Mouse (Mus musculus) neural tube, embryonic 11.5 days (tissue): ENCODE measurements around the gene Tmx2. TPM values are rescaled to one million over a fixed set of nuclear protein-coding genes. Genes with fewer than 3 reads are reported as not detected.

Experiments
- ATAC-seq: fragments of 200-750 bp; cut with Nextera tagmentation; 2 replicates; pipeline ENCODE4 v1.8.0; 2017; ENCODE audit warnings: moderate number of reproducible peaks, mild to moderate bottlenecking, moderate TSS enrichment, moderate library complexity; ENCODE audit not compliant: insufficient read depth, low FRiP score, low TSS enrichment
- DNase-seq: peaks from one replicate; pipeline ENCODE4 v3.0.0-alpha.2; 2015; ENCODE audit warnings: low spot score
- H3K27ac ChIP-seq: fragments of 300-500 bp; sonication (generic); 2 replicates; pipeline ENCODE4 v1.5.1; 2014; ENCODE audit warnings: low read depth, mild to moderate bottlenecking, low read length
- H3K27me3 ChIP-seq: fragments of 300-500 bp; sonication (generic); 2 replicates; pipeline ENCODE4 v1.6.1; 2014; ENCODE audit warnings: mild to moderate bottlenecking, low read length, mixed read lengths; ENCODE audit not compliant: control insufficient read depth, insufficient read depth
- H3K36me3 ChIP-seq: fragments of 300-500 bp; sonication (generic); 2 replicates; pipeline ENCODE4 v1.6.1; 2014; ENCODE audit warnings: mild to moderate bottlenecking, low read length, moderate library complexity, mixed read lengths; ENCODE audit not compliant: control insufficient read depth, insufficient read depth
- H3K4me1 ChIP-seq: fragments of 300-500 bp; sonication (generic); 2 replicates; pipeline ENCODE4 v1.6.1; 2014; ENCODE audit warnings: low read length, mixed read lengths; ENCODE audit not compliant: control insufficient read depth, insufficient read depth
- H3K4me2 ChIP-seq: fragments of 300-500 bp; sonication (generic); 2 replicates; pipeline ENCODE4 v1.6.1; 2014; ENCODE audit warnings: low read depth, mild to moderate bottlenecking, moderate library complexity
- H3K4me3 ChIP-seq: fragments of 300-500 bp; sonication (generic); 2 replicates; pipeline ENCODE4 v1.5.1; 2014; ENCODE audit warnings: low read depth, low read length
- H3K9ac ChIP-seq: fragments of 300-500 bp; sonication (generic); 2 replicates; pipeline ENCODE4 v1.6.1; 2014; ENCODE audit warnings: mild to moderate bottlenecking, low read length
- H3K9me3 ChIP-seq: fragments of 300-500 bp; sonication (generic); 2 replicates; pipeline ENCODE4 v1.6.1; 2016; ENCODE audit warnings: low read length; ENCODE audit not compliant: control insufficient read depth
- WGBS: fragments of 180-500 bp; shearing (Covaris S2); extraction: QIAGEN DNeasy Blood & Tissue Kit; methylation state at CpG from one replicate; pipeline ENCODE4 v1.1.7; 2014; 5-methylcytosine and 5-hydroxymethylcytosine counted together
- polyA plus RNA-seq: library from polyadenylated mRNA; unstranded; fragments of >200 nt; fragmentation: Nextera tagmentation; extraction: Ambion mirVana; gene quantifications from 2 replicates; pipeline ENCODE4 v1.2.1, GENCODE M21; 2014

The Tmx2 gene
- polyA plus RNA-seq, 1 experiment from 2014 or later = 189 TPM

DNA sequence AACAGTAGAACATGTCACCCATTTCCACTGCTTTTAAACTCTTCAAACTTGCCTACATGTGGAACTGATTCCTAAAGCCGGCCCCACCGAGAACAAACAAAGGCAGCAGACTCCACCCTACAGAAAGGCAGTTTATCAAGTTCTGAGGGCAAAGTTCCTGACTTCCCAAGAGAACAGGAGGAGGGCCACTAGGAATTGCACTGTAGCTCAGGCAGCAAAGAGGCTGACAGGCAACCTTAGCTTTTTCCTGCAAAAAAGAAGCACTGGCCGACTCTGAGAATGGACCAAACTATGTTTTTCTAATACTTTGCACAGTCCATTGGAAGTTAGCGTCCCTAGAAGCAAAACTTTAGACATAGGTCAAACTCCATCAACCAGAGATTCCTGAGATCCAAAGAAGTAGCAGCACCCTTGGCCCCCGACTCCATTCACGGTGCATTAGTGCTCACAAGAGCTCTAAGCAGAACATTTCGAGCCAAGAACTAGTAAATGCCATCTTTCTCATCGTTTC lies 42.7 kb downstream of the Tmx2 start:
- Histone ChIP-seq H3K9me3 (no peaks in the 10 kb centered on the region), H3K4me3 (no peak overlapping the region), H3K27me3 (no peaks in the 10 kb centered on the region), H3K36me3 (no peaks in the 10 kb centered on the region), H3K4me1 (peaks cover 30% of the 10 kb centered on the region), H3K27ac (peak overlapping the region; percentile 87), H3K4me2 (peak overlapping the region; percentile 26), H3K9ac (peak overlapping the region; percentile 26; the same call in 1 of the 2 replicates)
- WGBS = 12% methylated on average over 8 of the region's 8 CpGs
- ATAC-seq (no peak), DNase-seq (peak; percentile 18)

DNA sequence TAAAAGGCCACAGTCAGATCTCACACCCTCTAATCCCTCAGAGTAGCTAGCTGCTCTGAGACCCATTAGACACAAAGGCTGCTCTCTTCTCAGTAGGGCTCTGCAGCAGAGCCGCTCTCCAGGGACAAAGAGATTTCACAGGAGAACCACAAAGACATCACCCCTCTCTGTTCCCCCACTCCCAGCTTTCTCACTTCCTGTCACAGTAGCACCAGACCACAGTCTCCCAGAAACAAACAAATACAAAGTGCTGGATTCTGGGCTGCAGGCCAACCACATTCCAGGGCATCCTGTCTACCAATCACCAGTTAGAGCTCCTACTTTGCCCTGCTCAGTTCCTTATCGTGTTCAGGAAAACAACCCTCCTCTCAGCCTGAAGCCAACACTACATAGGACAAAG lies 43.3 kb downstream of the Tmx2 start:
- peak; percentile 74 for DNase-seq
- H3K9me3 ChIP-seq = no peaks in the 10 kb centered on the region
- H3K4me2 ChIP-seq = 0 out of 2 replicates have a peak overlapping the region, but pooled peaks have one; percentile 3
- WGBS = 5% methylated on average over 2 of the region's 2 CpGs
- H3K4me1 ChIP-seq = peaks cover 30% of the 10 kb centered on the region
- ATAC-seq = peak; percentile 85
- H3K9ac ChIP-seq = peak overlapping the region; percentile 9; the same call in 1 of the 2 replicates
- H3K27ac ChIP-seq = peak overlapping the region; percentile 87
- H3K27me3 ChIP-seq = no peaks in the 10 kb centered on the region
- H3K4me3 ChIP-seq = no peak overlapping the region
- H3K36me3 ChIP-seq = no peaks in the 10 kb centered on the region

DNA sequence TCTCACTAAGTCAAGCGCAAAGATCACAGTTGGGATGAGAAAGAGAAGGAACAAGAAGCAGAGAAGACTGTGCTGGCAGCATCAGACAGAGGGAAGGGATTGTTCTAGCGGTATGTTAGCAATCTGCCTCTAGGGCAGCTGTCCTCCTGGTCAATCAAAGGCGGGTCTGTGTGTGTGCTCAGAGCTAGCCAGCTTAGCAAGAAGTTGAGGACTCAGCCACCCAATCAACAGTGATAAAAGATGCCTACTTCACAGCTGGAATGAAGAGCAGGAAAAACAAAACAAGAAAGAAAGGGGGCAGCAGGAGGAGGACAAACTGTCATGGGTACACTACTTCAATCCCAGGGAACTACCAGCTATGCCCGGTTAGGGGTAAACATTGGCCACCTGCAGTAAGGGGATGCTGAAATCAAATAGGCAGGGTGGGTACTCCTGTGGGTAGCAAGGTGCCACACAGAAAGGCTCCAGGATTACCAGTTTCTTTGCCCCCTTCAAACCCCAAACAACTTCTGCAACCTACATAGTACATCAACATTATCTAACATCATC lies 43.9 kb downstream of the Tmx2 start:
- ATAC-seq = no peak
- Histone ChIP-seq H3K27me3 (no peaks in the 10 kb centered on the region), H3K27ac (peak overlapping the region; percentile 87), H3K9me3 (no peaks in the 10 kb centered on the region), H3K9ac (no peak overlapping the region), H3K36me3 (no peaks in the 10 kb centered on the region), H3K4me2 (no peak overlapping the region), H3K4me1 (peaks cover 30% of the 10 kb centered on the region), H3K4me3 (no peak overlapping the region)
- DNase-seq = peak; percentile 24
- WGBS = 40% methylated on average over 4 of the region's 4 CpGs

DNA sequence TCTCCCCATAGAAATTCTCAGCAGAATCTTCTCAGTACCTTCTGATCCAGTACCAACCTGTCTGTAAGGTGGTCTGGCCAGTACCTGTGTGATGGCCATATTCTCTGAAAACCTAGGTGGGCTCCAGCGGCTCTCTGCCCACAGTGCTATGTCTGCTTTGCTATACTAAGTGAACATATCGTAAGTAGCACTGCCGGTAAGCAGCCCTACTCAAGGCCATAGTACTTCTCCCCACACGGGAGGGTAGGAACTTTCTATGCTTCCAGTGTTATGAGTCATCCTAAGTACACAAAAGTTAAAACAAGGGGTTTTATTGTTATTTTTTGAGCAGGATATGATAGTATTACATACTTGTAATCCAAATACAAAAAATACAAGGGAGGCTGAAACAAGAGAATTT lies 44.9 kb downstream of the Tmx2 start:
- Histone ChIP-seq H3K27me3 (no peaks in the 10 kb centered on the region), H3K4me3 (no peak overlapping the region), H3K4me1 (peaks cover 30% of the 10 kb centered on the region), H3K36me3 (no peaks in the 10 kb centered on the region), H3K9me3 (no peaks in the 10 kb centered on the region), H3K27ac (no peak overlapping the region), H3K4me2 (no peak overlapping the region), H3K9ac (no peak overlapping the region)
- 79% methylated on average over 4 of the region's 4 CpGs for WGBS
- ATAC-seq (no peak), DNase-seq (no peak)

DNA sequence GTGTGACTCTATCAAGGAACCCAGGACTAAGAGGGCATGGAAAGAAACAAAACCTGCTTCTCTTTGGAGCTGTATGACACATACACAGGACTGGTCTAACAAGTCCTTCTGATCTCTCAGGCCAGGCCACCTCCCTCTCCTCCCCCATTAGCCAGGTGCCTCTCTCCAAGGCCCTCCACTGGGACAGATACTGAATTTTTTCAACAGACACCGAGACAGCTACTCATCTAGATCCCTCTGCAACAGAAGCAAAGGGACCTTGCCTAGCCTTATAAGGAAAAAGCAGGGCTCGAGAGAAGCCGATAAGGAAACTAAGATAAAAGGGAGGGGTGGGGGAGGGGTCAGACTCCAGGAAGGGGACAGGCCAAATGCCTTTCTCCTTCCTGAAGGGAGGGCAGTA lies 45.9 kb downstream of the Tmx2 start:
- DNase-seq (peak; percentile 14), ATAC-seq (no peak)
- no peak overlapping the region for H3K4me3 ChIP-seq
- peaks cover 30% of the 10 kb centered on the region for H3K4me1 ChIP-seq
- no peaks in the 10 kb centered on the region for H3K36me3 ChIP-seq
- no peaks in the 10 kb centered on the region for H3K27me3 ChIP-seq
- 4% methylated on average over 3 of the region's 3 CpGs for WGBS
- H3K9ac ChIP-seq = no peak overlapping the region
- no peak overlapping the region for H3K27ac ChIP-seq
- H3K4me2 ChIP-seq = no peak overlapping the region
- no peaks in the 10 kb centered on the region for H3K9me3 ChIP-seq

DNA sequence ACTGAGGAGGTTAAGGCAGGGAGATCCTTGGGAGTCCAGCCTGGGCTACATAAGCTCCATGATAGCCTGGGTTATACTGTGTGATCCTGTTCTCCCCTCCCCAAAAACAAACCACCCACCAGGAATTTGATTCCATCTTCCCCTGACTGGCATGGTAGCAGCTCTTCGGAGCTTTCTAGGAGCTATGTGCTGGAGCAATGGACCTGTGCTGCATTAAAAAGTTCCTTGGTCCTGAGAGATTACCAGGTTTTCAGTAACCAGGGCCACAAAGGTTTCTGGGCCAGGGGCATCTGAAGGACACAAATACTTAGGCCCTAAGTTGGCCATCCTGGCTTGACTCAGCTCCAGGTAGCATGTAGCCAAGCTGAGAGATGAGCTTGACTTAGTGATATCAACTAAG lies 46.9 kb downstream of the Tmx2 start:
- H3K4me1 ChIP-seq = peaks cover 23% of the 10 kb centered on the region
- WGBS = 100% methylated on average over 1 of the region's 1 CpGs
- no peak for DNase-seq

DNA sequence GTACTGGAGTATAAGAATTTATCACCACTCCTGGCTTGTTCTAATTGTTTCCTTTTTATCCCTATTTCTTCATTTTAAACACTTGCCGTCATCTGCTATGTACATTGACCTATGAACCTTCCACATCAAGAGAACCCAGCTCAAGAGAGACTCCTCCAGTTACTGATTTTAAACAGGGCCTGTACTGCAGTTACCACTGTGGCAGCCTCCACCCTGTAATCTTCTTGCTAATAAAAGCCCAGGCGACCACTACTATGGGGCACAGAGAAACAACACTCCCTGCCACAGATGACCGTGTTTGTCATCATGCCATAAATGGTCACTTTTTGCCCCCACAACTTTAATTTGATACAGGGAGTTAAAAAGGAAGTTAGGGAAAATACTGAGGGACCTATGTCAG lies 51.9 kb downstream of the Tmx2 start:
- no peaks in the 10 kb centered on the region for H3K27me3 ChIP-seq
- no peaks in the 10 kb centered on the region for H3K9me3 ChIP-seq
- ATAC-seq (no peak), DNase-seq (no peak)
- H3K4me2 ChIP-seq = no peak overlapping the region
- no peaks in the 10 kb centered on the region for H3K36me3 ChIP-seq
- no peak overlapping the region for H3K4me3 ChIP-seq
- H3K27ac ChIP-seq = no peak overlapping the region
- H3K4me1 ChIP-seq = no peaks in the 10 kb centered on the region
- H3K9ac ChIP-seq = no peak overlapping the region
- WGBS = 50% methylated on average over 3 of the region's 3 CpGs

More for the DNA sequence above, 46.9 kb downstream of the Tmx2 start:
- Histone ChIP-seq H3K27me3 (no peaks in the 10 kb centered on the region), H3K27ac (no peak overlapping the region), H3K4me2 (no peak overlapping the region), H3K9ac (no peak overlapping the region), H3K4me3 (no peak overlapping the region), H3K36me3 (no peaks in the 10 kb centered on the region), H3K9me3 (no peaks in the 10 kb centered on the region)
- ATAC-seq = no peak

DNA sequence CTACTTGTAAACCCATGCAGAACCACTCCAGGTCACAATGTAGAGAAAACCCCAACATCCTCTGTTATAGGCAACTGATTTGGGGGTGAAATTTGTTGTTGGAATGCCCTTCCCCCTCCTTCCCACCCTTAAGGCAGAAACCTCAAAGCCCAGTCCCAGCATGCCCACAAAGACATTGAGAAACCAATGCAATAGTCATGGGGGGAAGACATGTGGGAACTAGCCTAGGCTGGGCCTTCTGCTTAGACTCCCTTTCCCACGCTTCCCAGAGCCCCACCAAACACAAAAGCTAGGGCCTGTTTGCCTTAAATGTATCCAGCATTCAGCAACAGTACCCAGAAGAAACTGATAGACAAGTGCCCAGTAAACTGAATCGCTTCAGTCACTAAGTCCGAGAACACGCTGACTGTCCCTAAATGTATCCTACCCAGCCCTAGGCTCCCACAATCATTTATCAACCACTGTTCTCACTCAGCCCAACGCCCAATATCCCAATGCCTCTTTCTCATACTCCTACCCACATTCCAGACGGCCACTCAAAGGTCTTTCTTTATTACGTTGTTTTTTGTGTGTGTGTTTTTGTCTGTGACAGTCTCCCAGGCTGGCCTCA lies 52.5 kb downstream of the Tmx2 start:
- 70% methylated on average over 7 of the region's 7 CpGs for WGBS
- ATAC-seq = no peak

DNA sequence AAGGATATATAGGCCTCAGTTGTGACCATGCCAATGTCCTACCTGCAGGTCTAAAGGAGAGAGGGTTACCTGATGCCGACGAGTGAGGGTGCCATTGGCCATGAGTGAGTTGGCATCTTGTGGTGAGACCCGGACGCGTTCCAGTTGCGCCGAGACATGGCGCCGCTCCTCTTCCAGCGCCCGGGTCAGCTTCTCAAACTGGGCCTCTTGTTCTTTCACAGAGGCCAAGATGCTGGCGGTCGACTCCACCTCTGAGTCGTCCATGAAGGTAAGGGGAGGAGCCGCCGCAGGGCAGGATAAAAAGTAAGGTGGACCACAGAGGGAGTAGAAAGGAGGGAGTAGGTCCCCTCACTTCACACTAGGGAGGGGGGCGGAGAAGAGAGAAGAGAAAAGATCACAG lies 54.7 kb downstream of the Tmx2 start:
- Histone ChIP-seq H3K4me3 (no peak overlapping the region), H3K27me3 (no peaks in the 10 kb centered on the region), H3K36me3 (peaks cover 4% of the 10 kb centered on the region), H3K9me3 (no peaks in the 10 kb centered on the region), H3K9ac (no peak overlapping the region), H3K4me1 (no peaks in the 10 kb centered on the region), H3K4me2 (no peak overlapping the region), H3K27ac (no peak overlapping the region)
- WGBS = 95% methylated on average over 17 of the region's 17 CpGs
- DNase-seq = no peak
- ATAC-seq = no peak

More for the DNA sequence above, 52.5 kb downstream of the Tmx2 start:
- Histone ChIP-seq H3K36me3 (no peaks in the 10 kb centered on the region), H3K27me3 (no peaks in the 10 kb centered on the region), H3K27ac (no peak overlapping the region), H3K4me2 (no peak overlapping the region), H3K9ac (no peak overlapping the region), H3K4me1 (no peaks in the 10 kb centered on the region), H3K9me3 (no peaks in the 10 kb centered on the region), H3K4me3 (no peak overlapping the region)
- DNase-seq = no peak
